15 mouse cellular contexts compared by ENCODE assay signal in genomic region chr11:20923115-20923514, GRCm38 (mm10).
A peak's percentile ranks its signal among the peaks of the same experiment; 100 is the strongest.
DNase-seq lines count a peak whose midpoint lies in the region; ATAC-seq and TF ChIP-seq lines count a peak whose summit lies in the region.
"Had no signal": no experiment of that assay in that cellular context is flagged by ENCODE, and none has a peak within 500 bp of the region (broad histone marks: within the 10 kb centered on the region; RNA-seq: fewer than 3 reads in every experiment).

No protein-coding gene starts in this region.

- H3K36me3 ChIP-seq in forebrain, postnatal 0 days (ENCODE audit: insufficient read depth) = no peaks in the 10 kb centered on the region
- H3K36me3 ChIP-seq in midbrain, embryonic 11.5 days (ENCODE audit: control insufficient read depth, insufficient read depth, low read length) = no peaks in the 10 kb centered on the region
- H3K36me3 ChIP-seq: heart, embryonic 13.5 days; limb, embryonic 15.5 days; lung, embryonic 15.5 days; neural tube, embryonic 12.5 days had no signal

- no peak overlapping the region for H3K27ac ChIP-seq in forebrain, postnatal 0 days (ENCODE audit: low read depth, low read length)
- H3K27ac ChIP-seq in midbrain, embryonic 11.5 days (ENCODE audit: low read depth, low read length) = peak overlapping the region; percentile 57; the same call in 1 of the 2 replicates
- H3K27ac ChIP-seq: heart, embryonic 13.5 days; limb, embryonic 15.5 days; lung, embryonic 15.5 days; neural tube, embryonic 12.5 days had no signal

- 37% methylated on average over 6 of the region's 6 CpGs for WGBS in forebrain, postnatal 0 days
- WGBS in midbrain, embryonic 11.5 days = 36% methylated on average over 6 of the region's 6 CpGs

- H3K27me3 ChIP-seq in forebrain, postnatal 0 days (ENCODE audit: insufficient read depth, low read length) = no peaks in the 10 kb centered on the region
- H3K27me3 ChIP-seq in midbrain, embryonic 11.5 days (ENCODE audit: control insufficient read depth, insufficient read depth, low read length) = no peaks in the 10 kb centered on the region
- H3K27me3 ChIP-seq: limb, embryonic 15.5 days; lung, embryonic 15.5 days; neural tube, embryonic 12.5 days had no signal

- H3K4me1 ChIP-seq in forebrain, postnatal 0 days (ENCODE audit: insufficient read depth) = no peaks in the 10 kb centered on the region
- H3K4me1 ChIP-seq in midbrain, embryonic 11.5 days (ENCODE audit: control insufficient read depth, insufficient read depth, low read length) = peaks cover 11% of the 10 kb centered on the region
- H3K4me1 ChIP-seq: limb, embryonic 15.5 days; neural tube, embryonic 12.5 days had no signal

- no peak overlapping the region for H3K4me2 ChIP-seq in forebrain, postnatal 0 days (ENCODE audit: low read depth)
- H3K4me2 ChIP-seq in midbrain, embryonic 11.5 days = no peak overlapping the region
- H3K4me2 ChIP-seq: heart, embryonic 13.5 days; limb, embryonic 15.5 days; lung, embryonic 15.5 days; neural tube, embryonic 12.5 days had no signal

- H3K4me3 ChIP-seq in forebrain, postnatal 0 days (ENCODE audit: low read depth, low read length) = no peak overlapping the region
- no peak overlapping the region for H3K4me3 ChIP-seq in midbrain, embryonic 11.5 days (ENCODE audit: low read depth, low read length)
- H3K4me3 ChIP-seq: erythroblast, embryonic 14.5 days; heart, embryonic 13.5 days; limb, embryonic 15.5 days; lung, embryonic 15.5 days; neural tube, embryonic 12.5 days had no signal

- H3K9ac ChIP-seq in forebrain, postnatal 0 days = no peak overlapping the region
- no peak overlapping the region for H3K9ac ChIP-seq in midbrain, embryonic 11.5 days (ENCODE audit: low read length)
- H3K9ac ChIP-seq: heart, embryonic 13.5 days; limb, embryonic 15.5 days; lung, embryonic 15.5 days; neural tube, embryonic 12.5 days had no signal

- no peak for TF ChIP-seq CTCF in forebrain, postnatal 0 days (IDR thresholded peaks at IDR 0.05; ENCODE audit: low read depth)

- peak; percentile 8 to 47 for DNase-seq in spleen, postnatal 4 days (ENCODE audit: low spot score in 2 of 2)
- no peak for DNase-seq in spleen, adult 12 weeks (ENCODE audit: low spot score)
- DNase-seq in forebrain, postnatal 0 days = no peak
- no peak for DNase-seq in midbrain, embryonic 11.5 days (ENCODE audit: low spot score, missing footprints)
- DNase-seq in natural killer cell, adult 2 months (ENCODE audit: low spot score in 2 of 2) = no peak
- no peak for DNase-seq in thymus, postnatal 25 days
- no peak for DNase-seq in adipocyte (ENCODE audit: low spot score)
- DNase-seq: adrenal gland, postnatal 14 days; cerebellum, postnatal 25 days had no signal

- H3K9me3 ChIP-seq in forebrain, postnatal 0 days (ENCODE audit: low read length) = no peaks in the 10 kb centered on the region
- H3K9me3 ChIP-seq in midbrain, embryonic 11.5 days (ENCODE audit: control insufficient read depth, low read length) = no peaks in the 10 kb centered on the region
- H3K9me3 ChIP-seq: heart, embryonic 13.5 days; limb, embryonic 15.5 days; lung, embryonic 15.5 days; neural tube, embryonic 12.5 days had no signal

- peak; percentile 81 for ATAC-seq in forebrain, postnatal 0 days
- peak; percentile 95 for ATAC-seq in midbrain, embryonic 11.5 days (ENCODE audit: low FRiP score)
- no peak for ATAC-seq in granulocyte monocyte progenitor cell, adult 5-6 weeks (replicated peaks; ENCODE audit: poor library complexity, severe bottlenecking)

Comparison
In these comparisons a context has a peak if more than half of its experiments do, and no peak if none do; other contexts are left out.
1. DNase-seq: peak in spleen, postnatal 4 days (2 of 2); none in spleen, adult 12 weeks (single experiment), forebrain, postnatal 0 days (single experiment), midbrain, embryonic 11.5 days (single experiment), natural killer cell, adult 2 months (0 of 2), thymus, postnatal 25 days (single experiment) and adipocyte (single experiment).